Mouse (Mus musculus): Measurements from ENCODE around the gene Olfr913. TPM values are rescaled to one million over a fixed set of nuclear protein-coding genes. Genes with fewer than 3 reads are reported as not detected.

Olfr913 gene
- not detected in 2 replicates for polyA plus RNA-seq (2014; fragmentation: Nextera tagmentation; extraction: Ambion mirVana)

- H3K4me1 ChIP-seq (ENCODE audit: insufficient read depth), result no peaks in the 10 kb centered on the region
- no peak for DNase-seq
- no peak for ATAC-seq (ENCODE audit: insufficient read depth)
- no peak within 1 kb of the TSS for H3K4me3 ChIP-seq (ENCODE audit: low read depth, low read length)
- no peaks in the 10 kb centered on the region for H3K27me3 ChIP-seq (ENCODE audit: insufficient read depth, low read length)
- no peak within 1 kb of the TSS for H3K27ac ChIP-seq (ENCODE audit: low read depth)
- WGBS, result 44% methylated on average over 2 of the region's 2 CpGs
- no peak within 1 kb of the TSS for H3K4me2 ChIP-seq
- no peak within 1 kb of the TSS for H3K9ac ChIP-seq
- TF ChIP-seq CTCF (IDR thresholded peaks at IDR 0.05; ENCODE audit: low read depth), result no peak
- no peaks in the 10 kb centered on the region for H3K9me3 ChIP-seq (ENCODE audit: low read depth, low read length)
- no peaks in the 10 kb centered on the region for H3K36me3 ChIP-seq (ENCODE audit: insufficient read depth)
These were observed at the start of gene Olfr913 for GRCm38 (mm10) chr9:38592459-38592858. Gene Olfr913, plus strand, starts transcription at chr9:38592759.

GRCm38 (mm10) chr9:38579878-38580277 is 12.7 kb upstream of the Olfr913 start, which contains the start of gene Olfr912:
Gene Olfr912, plus strand, starts transcription at chr9:38580178.
- no peak within 1 kb of the TSS for H3K4me3 ChIP-seq (ENCODE audit: low read depth, low read length)
- no peaks in the 10 kb centered on the region for H3K27me3 ChIP-seq (ENCODE audit: insufficient read depth, low read length)
- H3K4me1 ChIP-seq (ENCODE audit: insufficient read depth), result no peaks in the 10 kb centered on the region

GRCm38 (mm10) chr9:38591056-38591455 is 1.5 kb upstream of the Olfr913 start:
- Histone ChIP-seq H3K27me3 (ENCODE audit: insufficient read depth, low read length) (no peaks in the 10 kb centered on the region), H3K4me2 (no peak overlapping the region), H3K4me3 (ENCODE audit: low read depth, low read length) (no peak overlapping the region), H3K36me3 (ENCODE audit: insufficient read depth) (no peaks in the 10 kb centered on the region), H3K4me1 (ENCODE audit: insufficient read depth) (no peaks in the 10 kb centered on the region), H3K9me3 (ENCODE audit: low read depth, low read length) (no peaks in the 10 kb centered on the region), H3K9ac (no peak overlapping the region), H3K27ac (ENCODE audit: low read depth) (no peak overlapping the region)
- 22% methylated on average over 1 of the region's 1 CpGs for WGBS
- no peak for ATAC-seq (ENCODE audit: insufficient read depth)
- TF ChIP-seq CTCF (IDR thresholded peaks at IDR 0.05; ENCODE audit: low read depth), result no peak
- DNase-seq, result no peak

More at GRCm38 (mm10) chr9:38579878-38580277, 12.7 kb upstream of the Olfr913 start, which contains the start of gene Olfr912:
- Histone ChIP-seq H3K36me3 (ENCODE audit: insufficient read depth) (no peaks in the 10 kb centered on the region), H3K4me2 (no peak within 1 kb of the TSS), H3K27ac (ENCODE audit: low read depth) (no peak within 1 kb of the TSS), H3K9ac (no peak within 1 kb of the TSS), H3K9me3 (ENCODE audit: low read depth, low read length) (no peaks in the 10 kb centered on the region)
- no peak for ATAC-seq (ENCODE audit: insufficient read depth)
- DNase-seq, result no peak
- no peak for TF ChIP-seq CTCF (IDR thresholded peaks at IDR 0.05; ENCODE audit: low read depth)
- WGBS, result 61% methylated on average over 1 of the region's 1 CpGs

GRCm38 (mm10) chr9:38604802-38605201 is 12.2 kb downstream of the Olfr913 start, which contains the start of gene Olfr914:
Gene Olfr914, plus strand, starts transcription at chr9:38605102.
- no peak within 1 kb of the TSS for H3K9ac ChIP-seq
- H3K9me3 ChIP-seq (ENCODE audit: low read depth, low read length), result no peaks in the 10 kb centered on the region
- no peak for ATAC-seq (ENCODE audit: insufficient read depth)
- DNase-seq, result no peak
- H3K4me3 ChIP-seq (ENCODE audit: low read depth, low read length), result no peak within 1 kb of the TSS
- TF ChIP-seq CTCF (IDR thresholded peaks at IDR 0.05; ENCODE audit: low read depth), result no peak
- H3K27ac ChIP-seq (ENCODE audit: low read depth), result no peak within 1 kb of the TSS
- WGBS, result 66% methylated on average over 2 of the region's 2 CpGs
- no peaks in the 10 kb centered on the region for H3K4me1 ChIP-seq (ENCODE audit: insufficient read depth)
- no peak within 1 kb of the TSS for H3K4me2 ChIP-seq
- H3K27me3 ChIP-seq (ENCODE audit: insufficient read depth, low read length), result no peaks in the 10 kb centered on the region
- H3K36me3 ChIP-seq (ENCODE audit: insufficient read depth), result no peaks in the 10 kb centered on the region

- H3K9ac ChIP-seq, result no peak overlapping the region
- no peaks in the 10 kb centered on the region for H3K36me3 ChIP-seq (ENCODE audit: insufficient read depth)
- H3K4me1 ChIP-seq (ENCODE audit: insufficient read depth), result no peaks in the 10 kb centered on the region
- no peaks in the 10 kb centered on the region for H3K27me3 ChIP-seq (ENCODE audit: insufficient read depth, low read length)
- no peak overlapping the region for H3K4me3 ChIP-seq (ENCODE audit: low read depth, low read length)
- no peak for DNase-seq
- TF ChIP-seq CTCF (IDR thresholded peaks at IDR 0.05; ENCODE audit: low read depth), result no peak
- H3K27ac ChIP-seq (ENCODE audit: low read depth), result no peak overlapping the region
- no peak overlapping the region for H3K4me2 ChIP-seq
- no peaks in the 10 kb centered on the region for H3K9me3 ChIP-seq (ENCODE audit: low read depth, low read length)
- WGBS, result 79% methylated on average over 4 of the region's 4 CpGs
- ATAC-seq (ENCODE audit: insufficient read depth), result no peak
These were observed 39.8 kb downstream of the Olfr913 start for GRCm38 (mm10) chr9:38632406-38632805.

Other genes with a start within 250 kb of the Olfr913 start
- gene Olfr898, start 244.3 kb upstream of the Olfr913 start, polyA plus RNA-seq (2014; fragmentation: Nextera tagmentation; extraction: Ambion mirVana), result not detected in 2 replicates
- gene Olfr250, start 225.9 kb upstream of the Olfr913 start, polyA plus RNA-seq (2014; fragmentation: Nextera tagmentation; extraction: Ambion mirVana), result not detected in 2 replicates
- gene Olfr251, start 215.7 kb upstream of the Olfr913 start, polyA plus RNA-seq (2014; fragmentation: Nextera tagmentation; extraction: Ambion mirVana), result not detected in 2 replicates
- not detected in 2 replicates for gene Olfr147, start 191.1 kb upstream of the Olfr913 start, polyA plus RNA-seq (2014; fragmentation: Nextera tagmentation; extraction: Ambion mirVana)
- not detected in 2 replicates for gene Olfr901, start 163.3 kb upstream of the Olfr913 start, polyA plus RNA-seq (2014; fragmentation: Nextera tagmentation; extraction: Ambion mirVana)
- not detected in 2 replicates for gene Olfr902, start 145.1 kb upstream of the Olfr913 start, polyA plus RNA-seq (2014; fragmentation: Nextera tagmentation; extraction: Ambion mirVana)
- gene Olfr904, start 129.6 kb upstream of the Olfr913 start, polyA plus RNA-seq (2014; fragmentation: Nextera tagmentation; extraction: Ambion mirVana), result not detected in 2 replicates
- not detected in 2 replicates for gene Olfr905, start 121.7 kb upstream of the Olfr913 start, polyA plus RNA-seq (2014; fragmentation: Nextera tagmentation; extraction: Ambion mirVana)
- not detected in 2 replicates for gene Olfr906, start 105.7 kb upstream of the Olfr913 start, polyA plus RNA-seq (2014; fragmentation: Nextera tagmentation; extraction: Ambion mirVana)
- not detected in 2 replicates for gene Olfr907, start 97.0 kb upstream of the Olfr913 start, polyA plus RNA-seq (2014; fragmentation: Nextera tagmentation; extraction: Ambion mirVana)
- gene Olfr911-ps1, start 71.2 kb upstream of the Olfr913 start, polyA plus RNA-seq (2014; fragmentation: Nextera tagmentation; extraction: Ambion mirVana), result not detected in 2 replicates
- gene Olfr910, start 54.9 kb upstream of the Olfr913 start, polyA plus RNA-seq (2014; fragmentation: Nextera tagmentation; extraction: Ambion mirVana), result not detected in 2 replicates
- gene Olfr912, start 12.6 kb upstream of the Olfr913 start, polyA plus RNA-seq (2014; fragmentation: Nextera tagmentation; extraction: Ambion mirVana), result not detected in 2 replicates
- not detected in 2 replicates for gene Olfr914, start 12.3 kb downstream of the Olfr913 start, polyA plus RNA-seq (2014; fragmentation: Nextera tagmentation; extraction: Ambion mirVana)
- not detected in 2 replicates for gene Olfr916, start 67.1 kb downstream of the Olfr913 start, polyA plus RNA-seq (2014; fragmentation: Nextera tagmentation; extraction: Ambion mirVana)
- not detected in 2 replicates for gene Olfr917, start 73.1 kb downstream of the Olfr913 start, polyA plus RNA-seq (2014; fragmentation: Nextera tagmentation; extraction: Ambion mirVana)
- not detected in 2 replicates for gene Olfr918, start 81.8 kb downstream of the Olfr913 start, polyA plus RNA-seq (2014; fragmentation: Nextera tagmentation; extraction: Ambion mirVana)
- not detected in 2 replicates for gene Olfr919, start 110.9 kb downstream of the Olfr913 start, polyA plus RNA-seq (2014; fragmentation: Nextera tagmentation; extraction: Ambion mirVana)
- 14.7 and 15.8 TPM in 2 replicates for gene Vwa5a, start 125.5 kb downstream of the Olfr913 start, polyA plus RNA-seq (2014; fragmentation: Nextera tagmentation; extraction: Ambion mirVana)
- 0.07 TPM in 1 of 2 replicates, not detected in the other for gene Olfr920, start 159.5 kb downstream of the Olfr913 start, polyA plus RNA-seq (2014; fragmentation: Nextera tagmentation; extraction: Ambion mirVana)
- gene Olfr921, start 180.3 kb downstream of the Olfr913 start, polyA plus RNA-seq (2014; fragmentation: Nextera tagmentation; extraction: Ambion mirVana), result not detected in 2 replicates
- gene Olfr922, start 221.9 kb downstream of the Olfr913 start, polyA plus RNA-seq (2014; fragmentation: Nextera tagmentation; extraction: Ambion mirVana), result not detected in 2 replicates
- not detected in 2 replicates for gene Olfr923, start 233.8 kb downstream of the Olfr913 start, polyA plus RNA-seq (2014; fragmentation: Nextera tagmentation; extraction: Ambion mirVana)

All from lung, embryonic 14.5 days (tissue).